Mouse (Mus musculus) CD8-positive naive resting alpha-beta T cell, adult 57 days (primary cell): ENCODE results near the gene Maml3. TPM values are rescaled to one million over a fixed set of nuclear protein-coding genes. Genes with fewer than 3 reads are reported as not detected.

Source experiments
- total RNA-seq: library from RNA; stranded (reverse); gene quantifications from one replicate; pipeline ENCODE4 v1.2.4, GENCODE M21; 2023

The Maml3 gene
- 10.7 TPM for total RNA-seq

GRCm38 (mm10) chr3:52104636-52105151, at the start of gene Maml3:
Maml3 (minus strand) TSS chr3:52105076.

GRCm38 (mm10) chr3:51660060-51660459, 444.8 kb downstream of the Maml3 start, which contains the start of gene Mgst2:
Mgst2 (plus strand) TSS chr3:51660360.

Other genes starting within 250 kb of the Maml3 start
- gene Foxo1, start 163.3 kb upstream of the Maml3 start, total RNA-seq, result 126 TPM